Mouse (Mus musculus) right cerebral cortex, postnatal 36 days (tissue): ENCODE results near the gene Enox1.

ENCODE experiments used
- DNase-seq, 2 experiments: peaks; one replicate each; pipeline ENCODE4 v3.0.0; 2022; ENCODE audit warnings: low spot score in 2 of 2, mixed read lengths in 1 of 2

The Enox1 gene

DNA sequence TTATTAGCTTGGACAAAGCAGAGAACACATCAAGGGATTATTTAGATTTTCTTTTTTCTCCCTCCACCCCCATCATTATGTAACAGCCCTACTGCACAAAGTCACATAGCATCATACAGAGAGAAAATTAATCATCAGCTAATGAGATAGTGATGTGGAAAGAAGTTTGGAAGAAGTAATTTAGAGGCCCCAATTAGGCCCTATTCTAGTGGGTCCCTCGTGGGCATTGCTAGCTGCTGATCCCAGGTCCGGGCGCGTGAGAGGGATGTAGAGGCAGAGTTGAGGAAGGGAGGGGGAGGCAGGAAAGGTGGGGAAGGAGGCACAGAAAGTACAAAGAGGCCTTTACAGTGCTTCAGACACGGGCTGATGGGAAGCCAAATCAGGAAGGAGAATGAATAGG lies 407.4 kb downstream of the Enox1 start:
- no peak for DNase-seq

DNA sequence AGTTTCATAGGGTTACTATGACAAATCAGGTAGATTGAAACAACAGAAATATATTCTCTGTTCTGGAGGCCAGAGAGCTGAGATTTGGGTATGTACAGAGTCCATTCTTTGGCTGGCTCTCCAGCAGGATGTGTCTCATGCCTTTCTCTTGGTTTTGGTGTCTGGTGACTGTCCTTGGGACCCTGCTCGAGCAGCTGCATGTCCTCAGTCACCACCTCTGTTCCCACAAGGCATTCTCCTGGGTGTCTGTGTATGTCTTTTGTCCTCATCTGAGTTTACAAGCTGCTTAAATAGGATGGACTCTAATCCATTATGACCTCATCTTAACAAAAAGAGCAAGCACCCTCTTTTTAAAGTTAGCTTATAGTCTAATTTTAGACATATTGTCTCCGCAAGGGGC lies 410.6 kb downstream of the Enox1 start:
- no peak for DNase-seq

DNA sequence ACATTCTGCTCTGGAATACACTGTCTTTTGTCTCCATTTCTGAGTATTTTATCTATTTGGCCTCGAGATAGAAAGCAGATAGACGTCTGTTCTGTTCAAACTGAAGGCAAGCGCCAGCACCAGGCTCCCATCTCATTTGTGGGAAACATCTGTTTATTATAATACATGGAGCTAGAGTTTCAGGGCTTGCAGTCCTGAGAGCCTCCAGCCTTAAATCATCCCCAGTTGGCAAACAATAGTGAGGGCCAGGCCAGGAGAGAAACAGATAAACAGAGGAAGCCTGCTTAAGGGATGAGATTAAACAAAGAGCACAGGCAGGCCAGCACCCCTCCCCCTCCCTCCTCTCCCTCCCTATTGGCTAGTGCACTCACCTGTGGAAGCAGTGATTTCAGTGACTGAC lies 417.9 kb downstream of the Enox1 start:
- no peak for DNase-seq

DNA sequence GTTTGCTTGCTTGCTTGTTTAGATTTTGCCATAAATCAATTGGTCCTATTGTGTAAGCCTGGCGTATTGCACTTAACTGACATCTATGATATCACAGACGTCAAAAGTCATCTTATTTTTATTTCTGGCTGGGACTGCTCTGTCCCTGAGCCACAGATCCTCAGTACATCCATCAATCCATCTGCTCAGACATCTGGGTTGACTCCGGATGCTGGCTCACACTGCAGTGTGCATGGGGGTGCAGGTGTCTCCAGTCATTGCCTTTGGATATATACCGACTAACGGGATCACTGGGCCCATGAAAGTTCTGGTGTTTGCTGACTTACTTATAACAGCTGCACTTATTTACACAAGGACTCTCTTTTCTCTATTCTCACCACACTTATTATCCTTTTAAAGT lies 419.8 kb downstream of the Enox1 start:
- DNase-seq, result no peak

DNA sequence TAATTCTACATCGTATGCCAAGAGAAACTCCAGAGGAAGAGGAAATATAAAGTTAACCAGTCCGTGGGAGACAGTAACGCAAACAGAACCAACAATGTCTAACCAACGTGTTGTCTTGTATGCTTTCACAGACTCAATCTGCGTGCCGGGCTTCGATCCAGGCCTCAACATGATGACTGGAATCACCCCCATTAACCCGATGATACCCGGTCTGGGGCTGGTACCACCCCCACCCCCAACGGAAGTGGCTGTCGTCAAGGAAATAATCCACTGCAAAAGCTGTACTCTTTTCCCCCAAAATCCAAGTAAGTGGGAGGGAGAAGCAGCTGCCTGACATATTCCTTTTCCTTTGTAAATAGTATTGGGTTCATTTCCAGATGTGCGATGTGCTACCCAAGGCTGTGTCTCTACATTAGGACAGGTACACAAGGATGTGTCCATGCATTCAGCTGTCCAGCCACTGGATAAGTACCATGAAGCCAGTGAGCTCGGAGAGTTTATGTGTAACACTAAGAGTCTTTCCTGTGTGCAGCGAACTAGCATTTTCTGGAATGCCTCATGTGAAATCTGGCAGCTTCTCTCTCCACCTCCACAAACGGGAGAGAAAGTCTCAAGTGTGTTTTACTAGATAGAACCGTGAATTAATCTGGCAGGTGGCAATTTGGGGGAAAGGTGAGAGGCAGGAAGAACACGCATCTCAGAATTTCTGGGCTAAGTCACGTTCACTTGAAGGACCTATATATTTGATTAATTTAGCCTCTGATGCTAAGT lies 421.1 kb downstream of the Enox1 start:
- DNase-seq, result peak in 1 of 2 experiments; percentile 29

DNA sequence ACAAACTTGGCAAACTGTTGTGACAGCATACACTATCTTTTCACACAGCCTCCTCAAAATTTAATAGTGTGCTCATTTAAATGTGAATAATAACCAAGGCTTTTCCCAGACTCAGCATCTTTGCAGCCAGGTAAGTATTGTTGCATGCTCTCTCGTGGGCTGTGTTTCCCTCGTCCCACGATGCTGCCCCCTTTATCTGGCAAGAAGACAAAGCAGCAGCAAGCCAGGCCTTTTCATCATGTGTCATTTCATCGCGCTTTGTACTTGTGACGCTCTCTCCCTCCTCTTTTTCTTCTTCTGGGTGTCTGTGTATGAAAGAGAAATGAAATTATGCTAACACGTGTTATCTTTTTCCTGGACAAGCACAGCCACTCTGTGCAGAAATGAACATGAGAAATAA lies 421.8 kb downstream of the Enox1 start:
- no peak for DNase-seq

DNA sequence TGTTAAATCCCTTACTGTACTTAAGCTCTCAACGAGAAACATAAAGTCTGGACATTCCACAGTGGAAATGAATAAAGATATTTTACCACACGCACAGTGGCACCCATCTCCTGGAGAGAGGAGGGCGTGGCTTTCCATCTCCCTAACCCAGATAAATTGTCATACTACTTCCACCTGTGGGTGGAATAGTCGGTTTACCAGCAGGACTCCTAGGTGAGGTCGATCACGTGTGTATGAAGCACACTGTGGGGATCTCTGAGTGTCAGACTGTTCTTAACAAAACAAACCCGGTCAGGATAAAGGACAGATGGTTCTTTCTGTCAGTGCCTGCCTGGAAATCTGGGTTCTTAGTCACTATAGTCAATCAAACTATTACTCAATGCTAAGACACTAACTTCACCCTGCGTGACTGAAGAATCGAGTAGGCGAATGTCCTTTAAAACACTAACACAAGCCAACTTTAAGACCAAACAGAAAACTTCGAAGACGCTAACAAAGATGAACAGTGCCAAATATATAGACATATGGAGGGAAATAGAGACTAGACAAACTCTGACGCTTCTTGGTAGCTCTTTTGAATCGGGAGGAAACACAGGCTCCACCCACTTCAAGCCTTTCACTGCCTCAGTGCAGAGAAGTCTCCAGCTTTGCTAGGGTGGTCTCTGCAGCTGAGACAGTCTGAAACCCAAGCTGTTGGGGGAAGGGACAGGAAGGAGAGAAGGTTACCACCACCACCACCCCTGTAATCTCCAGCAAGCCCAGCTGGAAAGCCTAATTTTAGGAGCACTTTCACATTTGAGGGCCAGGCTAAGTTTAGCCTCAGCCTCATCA lies 423.8 kb downstream of the Enox1 start:
- no peak for DNase-seq

DNA sequence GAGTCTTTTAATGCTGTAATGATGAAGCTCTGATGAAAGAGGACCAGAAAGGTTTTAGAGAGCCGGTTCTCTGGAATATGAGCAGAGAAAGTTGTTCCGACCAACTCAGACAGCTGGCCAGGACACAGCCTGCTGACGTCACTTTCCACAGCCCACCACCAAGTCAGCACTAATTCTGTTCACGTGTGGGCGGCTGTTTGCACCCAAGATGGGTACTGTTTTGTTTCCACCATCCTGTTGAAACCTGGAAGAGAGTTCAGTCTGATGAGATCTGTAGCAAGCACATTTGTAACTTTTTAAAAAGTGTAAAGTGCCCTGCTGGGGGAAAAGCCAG lies 424.3 kb downstream of the Enox1 start:
- peak; percentile 66 to 85 for DNase-seq

DNA sequence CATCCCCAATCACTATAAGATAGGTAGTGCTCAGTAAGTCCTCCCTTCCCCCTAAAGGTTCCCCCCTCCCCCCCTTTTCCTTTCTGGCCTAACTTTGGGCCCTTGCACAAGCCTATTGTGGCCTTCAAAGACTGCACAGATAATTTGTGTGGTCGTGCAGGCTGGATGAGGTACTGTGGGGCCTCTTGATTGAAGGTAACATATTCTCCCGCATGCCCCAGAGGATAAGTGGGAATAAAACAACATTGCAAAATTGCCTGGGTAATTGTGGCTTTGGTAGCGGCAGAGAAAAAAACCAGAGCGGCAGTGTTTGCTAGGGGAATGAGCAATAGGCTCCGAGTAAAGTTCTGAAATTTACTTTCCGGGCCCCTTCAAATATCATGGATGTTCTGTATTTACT lies 425.1 kb downstream of the Enox1 start:
- DNase-seq, result no peak

DNA sequence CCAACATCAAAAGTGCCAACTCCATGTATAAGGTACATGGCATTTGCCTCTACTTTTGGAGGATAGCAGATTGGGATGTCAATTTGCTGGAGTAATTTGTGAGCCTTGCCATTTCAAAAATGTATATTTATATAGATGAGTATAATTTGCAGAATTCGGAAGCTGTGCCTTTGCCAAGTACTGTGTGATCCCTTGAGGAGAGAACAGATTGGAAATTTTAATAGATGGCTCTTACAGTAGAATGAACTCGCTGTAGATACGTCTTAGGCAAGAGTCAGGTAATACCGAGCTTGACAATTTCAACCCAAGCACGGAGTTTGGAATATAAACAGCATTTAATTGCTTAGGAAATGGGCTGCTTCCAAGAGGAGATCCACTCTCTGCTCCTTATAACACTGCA lies 427.9 kb downstream of the Enox1 start:
- DNase-seq, result no peak

DNA sequence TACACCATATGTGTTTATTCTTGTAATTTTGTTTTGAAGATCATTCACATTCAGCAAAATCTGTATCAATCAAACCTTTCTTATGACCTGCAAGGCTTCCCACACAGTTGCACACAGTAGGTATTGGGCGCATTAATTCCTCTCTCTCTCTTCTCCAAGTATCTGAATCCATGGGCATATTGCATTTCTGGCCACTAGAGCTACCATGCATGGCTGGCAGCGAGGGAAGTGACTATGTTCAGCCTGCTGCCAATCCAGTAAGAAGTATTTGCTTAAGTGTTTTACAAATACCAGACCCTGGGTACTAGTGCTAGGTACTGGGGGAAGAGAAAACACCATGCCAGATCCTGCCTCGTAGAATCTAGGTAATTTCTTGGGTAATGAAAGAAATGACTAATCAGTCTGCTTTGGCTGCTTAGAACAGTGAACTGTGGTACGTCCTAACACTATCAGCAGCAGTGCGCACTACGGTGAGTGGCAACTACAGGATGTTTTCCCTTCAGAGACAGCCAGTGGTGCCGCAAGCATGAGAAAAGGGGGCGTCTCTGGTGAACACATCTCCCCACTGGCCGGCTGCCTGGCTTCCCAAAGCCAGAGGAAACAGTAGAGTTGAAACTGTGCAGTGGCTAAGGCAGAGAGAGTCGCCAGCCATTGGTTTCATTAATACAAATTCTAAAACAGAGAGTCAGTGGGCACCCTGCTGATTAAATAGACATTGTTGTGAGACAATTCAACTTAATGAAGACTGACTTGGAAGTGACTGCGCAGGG lies 428.7 kb downstream of the Enox1 start:
- no peak for DNase-seq

DNA sequence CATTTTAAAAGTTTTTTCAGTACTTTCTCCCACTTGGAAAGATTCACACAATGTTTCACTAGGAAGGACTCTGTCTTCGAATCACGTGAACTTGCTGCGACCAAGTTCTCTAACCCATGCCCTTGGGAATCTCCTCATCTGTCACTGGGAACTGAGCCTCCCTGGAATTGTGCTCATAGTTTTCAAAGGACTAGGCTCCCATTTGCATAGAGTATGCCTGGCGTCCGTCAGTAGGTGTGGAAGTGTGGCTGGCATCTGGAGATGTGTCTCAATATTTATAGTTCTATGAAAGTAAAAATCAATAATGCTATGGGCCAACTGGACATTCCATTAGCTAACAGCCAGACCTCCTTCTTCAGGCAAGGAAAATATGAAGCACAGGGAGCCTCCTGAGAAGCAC lies 429.5 kb downstream of the Enox1 start:
- DNase-seq, result no peak

DNA sequence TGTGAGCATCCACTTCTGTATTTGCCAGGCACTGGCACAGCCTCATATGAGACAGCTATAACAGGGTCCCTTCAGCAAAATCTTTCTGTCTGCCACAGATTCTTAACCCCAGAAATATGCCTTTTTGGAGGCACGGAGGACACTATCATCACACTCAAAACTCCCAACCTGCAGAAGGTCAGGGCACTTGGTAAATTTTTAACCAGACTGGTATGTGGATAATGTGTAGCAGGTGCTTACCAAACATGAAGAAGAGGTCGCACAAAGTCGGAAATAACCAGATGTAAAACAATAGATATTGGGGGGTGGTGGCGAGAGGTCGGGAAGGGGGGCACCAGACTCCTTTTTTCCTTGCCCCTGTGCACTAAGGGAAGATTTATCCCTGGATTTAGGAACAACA lies 430.6 kb downstream of the Enox1 start:
- DNase-seq, result no peak

DNA sequence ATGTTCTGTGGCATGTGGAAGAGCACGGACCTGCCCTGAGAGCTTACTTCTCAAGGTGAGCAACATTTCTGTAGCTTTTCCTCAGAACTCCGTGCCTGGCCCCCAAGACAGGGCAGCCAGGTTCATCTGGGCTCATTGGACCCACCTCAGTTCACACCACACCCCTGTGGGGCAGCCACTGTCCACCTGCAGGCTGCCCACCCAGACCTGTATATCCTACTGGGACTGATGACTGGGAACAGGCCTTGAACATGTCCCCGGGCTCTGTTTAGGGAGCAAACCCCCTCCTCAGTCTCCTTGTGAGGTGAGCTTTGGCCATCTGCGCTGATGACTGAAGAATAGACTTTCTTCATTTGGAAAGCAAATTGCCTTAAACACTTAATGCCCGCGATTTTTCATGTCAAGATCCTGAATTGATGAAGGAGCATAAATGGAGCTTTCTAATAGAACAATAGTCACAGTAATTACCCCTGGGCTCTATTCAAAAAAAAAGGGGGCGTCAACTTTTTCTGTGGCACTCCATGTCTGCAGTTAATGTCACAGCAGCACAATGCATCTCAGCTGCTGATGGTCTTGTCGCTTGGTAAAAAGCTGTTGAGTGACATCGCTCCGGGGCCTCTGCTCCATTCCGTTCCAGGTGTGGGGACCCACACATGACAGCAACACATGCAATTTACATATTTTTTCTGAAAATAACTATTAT lies 436.7 kb downstream of the Enox1 start:
- DNase-seq, result no peak

DNA sequence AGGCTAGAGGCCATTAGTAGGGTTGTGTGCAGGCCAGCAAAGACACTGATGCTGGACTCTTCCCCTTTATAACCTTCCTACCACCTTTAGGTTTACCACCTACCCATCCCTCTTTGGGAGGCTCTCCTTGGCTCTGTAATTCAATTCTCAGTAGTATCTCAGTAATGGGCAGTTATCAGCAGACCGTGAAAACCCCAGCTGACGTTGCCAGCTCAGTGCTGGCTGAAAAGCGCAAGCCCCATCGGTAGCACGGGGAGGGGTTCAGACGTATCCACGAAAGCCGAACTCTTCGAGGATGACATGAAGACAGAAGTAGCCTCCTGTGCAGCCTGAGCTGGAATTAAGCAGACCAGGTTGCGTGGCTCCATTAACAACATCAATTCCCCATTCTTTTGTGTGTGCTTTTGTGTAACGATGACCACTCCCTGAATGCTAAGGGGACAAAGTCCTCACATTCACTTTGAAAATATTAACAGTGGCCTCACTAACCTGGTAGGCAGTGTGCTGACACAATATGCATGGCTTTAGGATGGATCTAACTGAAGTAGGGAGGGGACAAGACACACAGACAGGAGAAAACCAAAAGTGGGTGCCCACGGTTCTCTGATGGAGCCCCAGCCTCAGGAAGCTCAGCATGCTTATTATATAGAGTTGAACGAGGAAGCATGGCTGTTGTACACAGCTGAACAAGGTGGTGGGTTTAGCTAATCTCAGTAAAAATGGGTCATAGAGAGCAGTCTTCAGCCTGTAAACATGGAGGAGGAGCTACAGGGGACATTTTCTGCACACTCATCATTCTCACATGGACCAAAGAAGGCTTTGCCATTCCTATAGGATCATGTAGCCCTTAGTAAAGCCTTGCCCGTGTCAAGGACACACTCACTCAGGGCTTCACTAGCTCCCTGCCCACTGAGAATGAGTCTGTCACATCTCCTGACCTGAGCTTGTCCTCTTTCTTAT lies 439.9 kb downstream of the Enox1 start:
- DNase-seq, result no peak

DNA sequence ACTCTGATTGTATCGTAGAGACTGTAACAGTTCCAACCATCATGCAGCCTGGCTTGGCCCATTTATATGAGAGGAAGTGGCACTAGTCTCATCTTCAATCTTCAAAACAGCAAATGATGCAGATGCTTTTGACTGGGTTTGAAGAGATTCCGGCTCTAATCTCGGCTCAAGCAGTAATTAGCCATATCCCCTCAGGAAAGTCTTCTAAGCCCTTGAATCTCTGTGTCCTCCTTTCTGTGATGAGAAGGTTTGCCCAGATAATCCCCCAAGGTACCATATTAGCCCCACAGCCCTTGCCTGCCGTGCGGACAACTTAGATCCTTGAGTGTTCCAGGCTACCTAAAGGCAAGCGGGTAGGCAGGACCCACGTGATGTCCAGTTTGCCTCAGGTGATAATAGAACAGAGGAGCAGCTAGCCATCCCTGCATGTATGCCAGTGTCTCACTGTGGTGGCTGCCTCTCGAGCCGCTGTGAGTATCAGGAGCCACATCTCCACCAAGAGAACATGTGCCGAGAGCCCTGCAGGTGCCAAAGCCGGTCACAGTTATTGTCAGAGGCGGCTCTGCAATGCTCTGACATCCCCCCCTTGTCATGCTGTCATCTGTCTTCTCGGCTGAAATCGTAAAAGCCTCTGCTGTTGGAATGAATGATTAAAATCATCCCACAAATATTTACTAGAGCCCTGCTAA lies 442.6 kb downstream of the Enox1 start:
- DNase-seq, result no peak

DNA sequence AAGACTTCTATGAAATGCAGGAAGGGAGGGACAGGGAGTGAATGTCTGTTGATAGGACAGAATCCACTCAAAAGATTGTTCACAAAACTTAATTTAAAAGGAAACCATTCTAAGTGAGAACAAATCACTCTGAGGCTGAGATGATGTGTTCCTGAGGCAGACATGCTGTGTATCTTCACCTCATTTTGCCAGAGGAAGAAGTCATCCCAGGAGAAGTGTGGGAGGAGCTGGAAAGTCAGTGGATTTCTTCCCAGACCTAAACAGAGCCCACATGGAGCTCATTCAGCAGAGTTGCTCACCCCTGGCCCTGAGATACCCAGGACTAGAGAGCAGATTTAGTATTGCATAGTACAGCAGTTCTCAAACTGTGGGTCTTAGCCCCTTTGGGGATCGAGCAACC lies 444.2 kb downstream of the Enox1 start:
- no peak for DNase-seq

DNA sequence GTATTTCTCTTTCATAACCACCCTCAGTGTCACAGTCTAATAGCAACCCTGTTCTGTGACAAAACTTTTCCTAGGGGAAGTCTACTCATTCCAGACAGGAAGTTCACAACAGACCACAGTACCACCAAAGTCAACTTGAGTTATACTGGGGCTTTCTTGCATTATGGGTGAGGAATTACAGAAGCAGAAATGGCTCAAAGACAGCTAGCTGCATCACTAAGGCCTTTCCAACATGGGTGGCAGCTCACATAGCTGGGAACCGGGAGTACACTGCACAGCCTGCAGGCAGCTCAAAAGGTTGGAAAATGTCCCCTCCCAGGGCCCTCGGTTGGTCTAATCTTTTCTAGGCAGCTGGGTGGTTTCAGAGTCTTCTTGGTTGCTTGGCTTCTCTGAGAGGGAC lies 444.9 kb downstream of the Enox1 start:
- DNase-seq, result no peak

DNA sequence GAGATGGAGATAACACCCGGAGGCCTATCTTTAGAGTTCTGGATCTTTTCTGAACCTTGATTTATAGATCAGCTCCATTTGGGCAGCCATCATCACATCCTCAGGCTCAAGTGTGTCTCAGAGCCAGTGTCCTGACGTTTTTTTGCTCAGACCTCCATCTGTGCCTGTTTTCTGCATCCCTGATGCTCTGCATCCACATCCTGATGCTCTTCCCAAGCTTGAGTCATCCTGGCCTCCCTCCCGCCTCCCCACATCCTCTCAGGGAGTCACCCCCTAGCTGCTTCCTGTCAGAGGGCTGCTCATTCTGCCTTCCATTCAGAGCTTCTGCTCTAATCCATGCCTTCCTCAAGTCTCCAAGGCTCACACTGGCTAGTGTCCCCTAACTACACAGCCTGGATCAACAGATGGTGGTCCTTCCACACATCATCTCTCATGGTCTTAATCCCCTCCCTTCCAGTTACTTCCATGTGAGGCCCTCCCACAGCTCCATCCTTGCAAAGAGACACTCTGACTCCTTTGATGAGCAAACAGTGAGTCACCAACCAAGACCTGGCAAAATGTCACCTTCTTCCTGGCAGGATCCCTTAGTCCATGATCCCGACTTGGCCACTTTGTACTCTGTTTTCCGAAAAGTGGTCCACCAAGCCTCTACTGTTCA lies 451.7 kb downstream of the Enox1 start:
- peak in 1 of 2 experiments; percentile 36 for DNase-seq

DNA sequence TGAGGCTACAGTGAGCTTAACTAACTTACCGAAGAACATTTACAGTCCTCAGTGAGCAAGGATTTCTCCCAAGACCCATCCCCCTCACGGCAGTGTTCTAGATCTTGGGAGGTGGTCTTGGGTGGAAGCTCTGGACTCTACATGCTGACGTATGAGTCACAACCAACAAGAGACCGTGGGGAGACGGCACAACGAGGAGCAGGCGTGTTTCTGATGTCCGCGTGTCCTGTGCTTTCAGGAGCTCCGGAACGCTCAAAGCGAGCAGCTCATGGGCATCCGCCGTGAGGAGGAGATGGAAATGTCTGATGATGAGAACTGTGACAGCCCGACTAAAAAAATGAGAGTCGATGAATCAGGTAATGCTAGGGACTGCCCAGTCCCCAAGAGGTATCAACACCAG lies 458.6 kb downstream of the Enox1 start:
- no peak for DNase-seq
